Mouse (Mus musculus) C2C12 (cell line): ENCODE data around the gene Ube2n. TPM values are rescaled to one million over a fixed set of nuclear protein-coding genes. Genes with fewer than 3 reads are reported as not detected.
"Not testable (repeated sequence)": the region's sequence is repeated elsewhere in the genome, so short reads cannot be mapped to it uniquely, and the experiment has no call there.

Experiments
- H3K27me3 ChIP-seq: one replicate; pipeline ENCODE4 v1.6.1; 2011; ENCODE audit not compliant: control insufficient read depth, insufficient read depth, insufficient read length
- H3K36me3 ChIP-seq: one replicate; pipeline ENCODE4 v1.6.1; 2011; ENCODE audit not compliant: control insufficient read depth, insufficient read depth
- H3K4me3 ChIP-seq: one replicate; pipeline ENCODE4 v1.5.1; 2011; ENCODE audit warnings: mild to moderate bottlenecking, control low read depth; ENCODE audit not compliant: poor library complexity, insufficient read depth, severe bottlenecking
- H3K79me2 ChIP-seq: one replicate; pipeline ENCODE4 v1.6.1; 2011; ENCODE audit not compliant: control insufficient read depth, insufficient read depth
- H3K79me3 ChIP-seq: one replicate; pipeline ENCODE4 v1.6.1; 2011; ENCODE audit warnings: low read depth, control low read depth
- H3ac ChIP-seq: one replicate; pipeline ENCODE3; 2011; ENCODE audit warnings: low read depth; ENCODE audit not compliant: control insufficient read depth, insufficient read length
- CEBPB ChIP-seq: IDR thresholded peaks from one replicate; pipeline ENCODE4 v1.6.1; 2011; ENCODE audit warnings: low read depth, mild to moderate bottlenecking, control low read depth, moderate library complexity
- CTCF ChIP-seq: IDR thresholded peaks from one replicate; pipeline ENCODE4 v1.5.1; 2011; ENCODE audit not compliant: control insufficient read depth, insufficient read depth, insufficient read length
- FOSL1 ChIP-seq: IDR thresholded peaks from one replicate; pipeline ENCODE4 v1.8.0; 2011; ENCODE audit warnings: mild to moderate bottlenecking, low read length; ENCODE audit not compliant: poor library complexity, insufficient read depth, severe bottlenecking
- MAX ChIP-seq: IDR thresholded peaks from one replicate; pipeline ENCODE4 v1.6.1; 2011; ENCODE audit warnings: mild to moderate bottlenecking, control low read depth
- MYOD1 ChIP-seq: IDR thresholded peaks from one replicate; pipeline ENCODE4 v1.6.1; 2011; ENCODE audit warnings: low read depth; ENCODE audit not compliant: control insufficient read depth, insufficient read length
- MYOG ChIP-seq: IDR thresholded peaks from one replicate; pipeline ENCODE4 v1.6.1; 2011; ENCODE audit not compliant: control insufficient read depth, insufficient read length; ENCODE audit errors: extremely low read depth
- USF1 ChIP-seq: IDR thresholded peaks from one replicate; pipeline ENCODE4 v1.6.1; 2011; ENCODE audit warnings: low read depth, mild to moderate bottlenecking, control low read depth, moderate library complexity
- polyA plus RNA-seq: library from polyadenylated mRNA; unstranded; fragments of >200 nt; fragmentation: generic; extraction: Trizol; gene quantifications from one replicate; pipeline ENCODE4 v1.2.1, GENCODE M21; 2012; ENCODE audit warnings: missing spikeins

Gene Ube2n
- polyA plus RNA-seq, 1 experiment: 168 TPM

- no peak for TF ChIP-seq FOSL1
- no peak for TF ChIP-seq CEBPB
- TF ChIP-seq MYOD1: no peak
- H3K36me3 ChIP-seq: peaks cover 92% of the 10 kb centered on the region
- H3K4me3 ChIP-seq: no peak overlapping the region
Measured at GRCm38 (mm10) chr10:95546178-95546577, 31.2 kb downstream of the Ube2n start.

DNA sequence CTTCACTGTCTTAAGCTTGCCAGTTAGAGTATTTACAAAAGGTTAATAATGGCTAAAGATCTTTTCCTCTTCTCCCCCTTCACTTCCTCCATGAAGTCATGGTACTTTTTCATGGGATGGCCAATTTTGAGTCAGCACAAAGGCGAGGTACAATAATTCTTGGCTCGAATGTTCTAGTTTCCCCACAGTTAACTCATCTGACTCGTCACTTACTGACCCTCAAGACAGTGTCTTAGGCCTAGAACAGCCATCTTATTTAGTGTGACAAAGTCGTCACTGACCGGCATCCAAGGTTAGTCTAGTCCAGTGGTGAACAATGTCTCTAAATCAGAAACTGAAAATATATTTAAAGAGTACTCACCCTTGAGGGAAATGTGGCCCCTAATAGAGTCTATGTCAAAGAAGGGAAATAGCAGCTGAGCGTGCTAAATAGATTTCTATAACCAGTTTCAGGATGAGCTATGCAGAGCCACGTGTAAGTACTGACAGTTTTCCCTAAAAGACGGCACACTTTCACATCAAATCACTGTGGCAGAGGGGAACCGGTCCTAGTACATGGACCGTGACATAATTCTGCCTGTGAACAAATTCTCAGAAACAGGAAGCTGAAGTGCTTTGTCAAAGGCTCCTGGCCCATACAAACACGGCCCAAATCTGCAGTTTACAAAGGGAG is 33.3 kb downstream of the Ube2n start:
- H3K4me3 ChIP-seq: no peak overlapping the region
- TF ChIP-seq CTCF: no peak
- TF ChIP-seq CEBPB: no peak
- no peak for TF ChIP-seq MYOD1
- TF ChIP-seq FOSL1: no peak
- no peak for TF ChIP-seq MAX
- TF ChIP-seq USF1: no peak
- TF ChIP-seq MYOG: no peak
- peaks cover 35% of the 10 kb centered on the region for H3K79me2 ChIP-seq
- no peaks in the 10 kb centered on the region for H3K27me3 ChIP-seq
- H3K79me3 ChIP-seq: peaks cover 22% of the 10 kb centered on the region
- H3ac ChIP-seq: no peak overlapping the region
- peaks cover 91% of the 10 kb centered on the region for H3K36me3 ChIP-seq

More at GRCm38 (mm10) chr10:95546178-95546577, 31.2 kb downstream of the Ube2n start:
- Histone ChIP-seq H3K79me2 (peaks cover 19% of the 10 kb centered on the region), H3K27me3 (no peaks in the 10 kb centered on the region), H3K79me3 (peaks cover 9% of the 10 kb centered on the region), H3ac (no peak overlapping the region)

- Histone ChIP-seq H3K36me3 (peaks cover 88% of the 10 kb centered on the region), H3K79me2 (peaks cover 43% of the 10 kb centered on the region), H3K79me3 (peaks cover 29% of the 10 kb centered on the region)
- H3ac ChIP-seq, H3K4me3 ChIP-seq, H3K27me3 ChIP-seq: not testable (repeated sequence)
Measured at GRCm38 (mm10) chr10:95549080-95549479, 34.1 kb downstream of the Ube2n start.

DNA sequence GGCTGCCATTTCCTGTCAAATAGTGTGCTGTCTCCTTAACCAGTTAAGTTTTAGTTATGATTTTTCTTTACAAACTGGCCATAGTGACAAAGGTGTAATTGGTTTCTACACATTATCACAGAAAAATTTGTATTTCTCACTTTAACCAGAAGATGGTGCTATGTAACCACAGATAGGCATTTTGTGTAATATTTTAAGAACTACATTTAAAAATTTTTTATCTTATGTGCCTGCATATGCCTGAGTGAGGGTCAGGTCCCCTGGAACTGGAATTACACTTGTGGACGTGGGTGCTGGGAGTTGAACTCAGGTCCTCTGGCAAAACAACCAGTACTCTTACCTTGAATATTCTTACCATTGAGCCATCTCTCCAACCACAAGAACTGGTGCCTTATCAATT is 35.6 kb downstream of the Ube2n start:
- Histone ChIP-seq H3K36me3 (peaks cover 88% of the 10 kb centered on the region), H3K79me3 (peaks cover 42% of the 10 kb centered on the region), H3K4me3 (no peak overlapping the region), H3K27me3 (no peaks in the 10 kb centered on the region), H3K79me2 (peaks cover 58% of the 10 kb centered on the region), H3ac (no peak overlapping the region)
- TF ChIP-seq CTCF (no peak), USF1 (no peak), MYOG (no peak), FOSL1 (no peak), CEBPB (no peak)

DNA sequence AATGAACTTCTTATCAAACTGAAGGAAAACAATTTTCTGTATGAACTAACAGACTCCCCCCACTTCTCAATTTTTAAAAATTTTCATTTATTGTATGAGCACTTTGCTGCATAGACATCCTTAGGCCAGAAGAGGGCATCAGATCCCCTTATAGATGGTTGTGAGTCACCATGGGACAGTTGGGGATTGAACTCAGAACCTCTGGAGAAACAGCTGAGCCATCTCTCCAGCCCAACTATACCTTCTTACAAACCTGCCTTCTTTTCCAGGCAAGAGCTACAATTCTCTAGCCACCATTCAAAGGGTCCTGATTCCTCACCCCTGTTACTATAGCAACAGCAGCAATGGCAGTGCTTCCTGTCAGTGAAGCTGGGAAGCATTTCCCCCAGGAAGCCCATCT is 36.8 kb downstream of the Ube2n start:
- no peak for TF ChIP-seq CTCF
- TF ChIP-seq MAX: no peak
- no peak for TF ChIP-seq MYOG
- no peak for TF ChIP-seq CEBPB
- TF ChIP-seq FOSL1: no peak
- TF ChIP-seq USF1: no peak
- no peak for TF ChIP-seq MYOD1
- H3K36me3 ChIP-seq: peaks cover 87% of the 10 kb centered on the region
- no peak overlapping the region for H3ac ChIP-seq
- H3K79me2 ChIP-seq: peaks cover 70% of the 10 kb centered on the region
- H3K4me3 ChIP-seq: no peak overlapping the region
- H3K79me3 ChIP-seq: peaks cover 54% of the 10 kb centered on the region
- H3K27me3 ChIP-seq: no peaks in the 10 kb centered on the region

DNA sequence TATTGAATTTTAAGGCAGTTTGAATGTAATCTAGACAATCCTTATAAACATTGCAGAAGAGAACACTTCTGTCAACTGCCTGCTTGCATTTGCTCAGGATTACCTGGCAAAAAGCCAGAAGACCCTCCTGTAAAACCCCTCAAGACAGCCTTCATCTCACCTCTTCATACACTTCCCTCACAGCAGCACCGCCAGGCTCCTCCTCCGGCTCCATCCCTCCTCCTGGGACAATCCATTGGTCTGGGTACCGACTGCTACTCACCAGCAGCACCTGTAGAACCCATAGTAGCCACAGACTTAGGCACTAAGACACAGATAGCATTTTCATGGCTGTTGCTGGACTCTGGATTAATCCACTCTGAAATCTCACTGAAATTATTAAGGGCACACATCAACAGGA is 37.4 kb downstream of the Ube2n start:
- H3K79me3 ChIP-seq: peaks cover 59% of the 10 kb centered on the region
- H3ac ChIP-seq: no peak overlapping the region
- peaks cover 76% of the 10 kb centered on the region for H3K79me2 ChIP-seq
- TF ChIP-seq MYOG: no peak
- no peak for TF ChIP-seq CEBPB
- H3K36me3 ChIP-seq: peaks cover 87% of the 10 kb centered on the region
- no peaks in the 10 kb centered on the region for H3K27me3 ChIP-seq
- no peak overlapping the region for H3K4me3 ChIP-seq
